Mouse (Mus musculus) kidney, adult 8-10 months (tissue): ENCODE measurements around the gene Cdc37l1.

ENCODE experiments used
- DNase-seq, 2 experiments: peaks; one replicate each; pipeline ENCODE4 v3.0.0; 2022

Gene Cdc37l1

GRCm38 (mm10) chr19:29009046-29009445 is 18.9 kb downstream of the Cdc37l1 start:
- no peak for DNase-seq

GRCm38 (mm10) chr19:29011355-29011990 is 21.3 kb downstream of the Cdc37l1 start:
- no peak for DNase-seq

GRCm38 (mm10) chr19:29014466-29015055 is 24.4 kb downstream of the Cdc37l1 start:
- DNase-seq = peak in 1 of 2 experiments; percentile 28

GRCm38 (mm10) chr19:29015410-29016203 is 25.5 kb downstream of the Cdc37l1 start:
- DNase-seq = no peak

GRCm38 (mm10) chr19:29016204-29016765 is 26.1 kb downstream of the Cdc37l1 start:
- DNase-seq = no peak

GRCm38 (mm10) chr19:29016786-29017185 is 26.6 kb downstream of the Cdc37l1 start:
- DNase-seq = no peak

GRCm38 (mm10) chr19:29019647-29020046 is 29.5 kb downstream of the Cdc37l1 start:
- no peak for DNase-seq

- no peak for DNase-seq
Measured at GRCm38 (mm10) chr19:29021754-29022345, 31.7 kb downstream of the Cdc37l1 start.

- no peak for DNase-seq
Measured at GRCm38 (mm10) chr19:29024391-29024947, 34.3 kb downstream of the Cdc37l1 start.

GRCm38 (mm10) chr19:29031788-29032187 is 41.6 kb downstream of the Cdc37l1 start:
- DNase-seq = no peak

GRCm38 (mm10) chr19:29032662-29033061 is 42.5 kb downstream of the Cdc37l1 start:
- no peak for DNase-seq

GRCm38 (mm10) chr19:29037026-29037425 is 46.9 kb downstream of the Cdc37l1 start:
- DNase-seq = no peak

- no peak for DNase-seq
Measured at GRCm38 (mm10) chr19:29037541-29037940, 47.4 kb downstream of the Cdc37l1 start.

- DNase-seq = no peak
Measured at GRCm38 (mm10) chr19:29039334-29039733, 49.2 kb downstream of the Cdc37l1 start.

- no peak for DNase-seq
Measured at GRCm38 (mm10) chr19:29040206-29040605, 50.1 kb downstream of the Cdc37l1 start.

GRCm38 (mm10) chr19:29042143-29042542 is 52.0 kb downstream of the Cdc37l1 start:
- DNase-seq = no peak

- DNase-seq = no peak
Measured at GRCm38 (mm10) chr19:29042647-29043046, 52.5 kb downstream of the Cdc37l1 start.

GRCm38 (mm10) chr19:29044353-29044768 is 54.2 kb downstream of the Cdc37l1 start:
- no peak for DNase-seq

- peak; percentile 45 to 51 for DNase-seq
Measured at GRCm38 (mm10) chr19:29045369-29045768, 55.2 kb downstream of the Cdc37l1 start.

- peak in 1 of 2 experiments; percentile 49 for DNase-seq
Measured at GRCm38 (mm10) chr19:29045956-29046650, 56.0 kb downstream of the Cdc37l1 start.

GRCm38 (mm10) chr19:29046961-29047333 is 56.8 kb downstream of the Cdc37l1 start:
- peak in 1 of 2 experiments; percentile 42 for DNase-seq
